ENCODE assay signal across 22 mouse cellular contexts in genomic region chr3:97308440-97308839, GRCm38 (mm10). TPM values are rescaled to one million over a fixed set of nuclear protein-coding genes. Genes with fewer than 3 reads are reported as not detected.
DNase-seq lines count a peak whose midpoint lies in the region; ATAC-seq and TF ChIP-seq lines count a peak whose summit lies in the region.
"Had no signal": no experiment of that assay in that cellular context is flagged by ENCODE, and none has a peak within 500 bp of the region (broad histone marks: within the 10 kb centered on the region; RNA-seq: fewer than 3 reads in every experiment).

No protein-coding gene starts in this region.

- H3K36me3 ChIP-seq in hindbrain, embryonic 12.5 days, result no peaks in the 10 kb centered on the region
- no peaks in the 10 kb centered on the region for H3K36me3 ChIP-seq in hindbrain, embryonic 11.5 days (ENCODE audit: control insufficient read depth, insufficient read depth, low read length)
- H3K36me3 ChIP-seq in forebrain, embryonic 16.5 days (ENCODE audit: control insufficient read depth, insufficient read depth), result no peaks in the 10 kb centered on the region
- H3K36me3 ChIP-seq in midbrain, postnatal 0 days (ENCODE audit: insufficient read depth, low read length), result no peaks in the 10 kb centered on the region
- H3K36me3 ChIP-seq: embryonic facial prominence, embryonic 13.5 days; heart, embryonic 15.5 days; limb, embryonic 12.5 days; lung, embryonic 15.5 days had no signal

- no peak overlapping the region for H3K9ac ChIP-seq in hindbrain, embryonic 12.5 days
- H3K9ac ChIP-seq in hindbrain, embryonic 11.5 days (ENCODE audit: low read depth, low read length), result no peak overlapping the region
- H3K9ac ChIP-seq in forebrain, embryonic 16.5 days (replicated peaks; ENCODE audit: low read depth, low read length), result 0 out of 2 replicates have a peak overlapping the region, but pooled peaks have one; percentile 22
- no peak overlapping the region for H3K9ac ChIP-seq in midbrain, postnatal 0 days (replicated peaks; ENCODE audit: low read length, poor library complexity, severe bottlenecking)
- H3K9ac ChIP-seq: embryonic facial prominence, embryonic 13.5 days; heart, embryonic 15.5 days; limb, embryonic 12.5 days; liver, embryonic 14.5 days; lung, embryonic 15.5 days had no signal

- no peak for TF ChIP-seq CTCF in midbrain, postnatal 0 days (IDR thresholded peaks at IDR 0.05)

- peak; percentile 35; the same call in 1 of the 2 replicates for ATAC-seq in hindbrain, embryonic 12.5 days (ENCODE audit: low FRiP score)
- no peak for ATAC-seq in hindbrain, embryonic 11.5 days (ENCODE audit: low FRiP score)
- ATAC-seq in forebrain, embryonic 16.5 days, result peak; percentile 81
- no peak for ATAC-seq in midbrain, postnatal 0 days (ENCODE audit: low FRiP score)
- ATAC-seq: intestine, embryonic 16.5 days had no signal

- 35% methylated on average over 2 of the region's 2 CpGs for WGBS in hindbrain, embryonic 12.5 days
- 67% methylated on average over 2 of the region's 2 CpGs for whole genome bisulfite sequencing in hindbrain, embryonic 11.5 days
- WGBS in forebrain, embryonic 16.5 days, result 17% methylated on average over 2 of the region's 2 CpGs
- 46% methylated on average over 2 of the region's 2 CpGs for WGBS in midbrain, postnatal 0 days

- H3K27ac ChIP-seq in hindbrain, embryonic 12.5 days, result no peak overlapping the region
- H3K27ac ChIP-seq in hindbrain, embryonic 11.5 days (ENCODE audit: low read depth, low read length), result no peak overlapping the region
- H3K27ac ChIP-seq in forebrain, embryonic 16.5 days (ENCODE audit: low read length), result peak overlapping the region; percentile 81
- no peak overlapping the region; the same call in 1 of the 2 replicates for H3K27ac ChIP-seq in midbrain, postnatal 0 days (ENCODE audit: low read depth, low read length)
- H3K27ac ChIP-seq: embryonic facial prominence, embryonic 13.5 days; heart, adult 2 months; heart, embryonic 15.5 days; limb, embryonic 12.5 days; liver, embryonic 14.5 days; lung, embryonic 15.5 days had no signal

- H3K4me1 ChIP-seq in hindbrain, embryonic 12.5 days, result peaks cover 33% of the 10 kb centered on the region
- no peaks in the 10 kb centered on the region for H3K4me1 ChIP-seq in hindbrain, embryonic 11.5 days (replicated peaks; ENCODE audit: control insufficient read depth, insufficient read depth, low read length)
- peaks cover 44% of the 10 kb centered on the region for H3K4me1 ChIP-seq in forebrain, embryonic 16.5 days (replicated peaks; ENCODE audit: control insufficient read depth, insufficient read depth, low read length)
- 0 out of 2 replicates have a peak, but pooled peaks cover 3% of the 10 kb centered on the region for H3K4me1 ChIP-seq in midbrain, postnatal 0 days (ENCODE audit: insufficient read depth, low read length)

- DNase-seq in hindbrain, embryonic 11.5 days (ENCODE audit: low spot score), result no peak
- DNase-seq in NIH3T3 (ENCODE audit: low read depth), result peak; percentile 24
- peak; percentile 54 for DNase-seq in midbrain, postnatal 0 days (ENCODE audit: low spot score)
- DNase-seq in testis, postnatal 10 days (ENCODE audit: low spot score), result no peak
- no peak for DNase-seq in cerebellum, postnatal 10 days
- DNase-seq: cerebellum, adult 9-11 months; gastrocnemius, postnatal 25 days; heart, adult 2 months; heart, postnatal 4 days; kidney, postnatal 10 days; lung, postnatal 4 days; right cerebral cortex, adult 18-20 months; thymus, postnatal 4 days had no signal

- 0 out of 2 replicates have a peak, but pooled peaks cover 9% of the 10 kb centered on the region for H3K9me3 ChIP-seq in hindbrain, embryonic 12.5 days (replicated peaks)
- no peaks in the 10 kb centered on the region for H3K9me3 ChIP-seq in hindbrain, embryonic 11.5 days (ENCODE audit: control insufficient read depth, low read length)
- H3K9me3 ChIP-seq in forebrain, embryonic 16.5 days (ENCODE audit: control insufficient read depth, low read length), result no peaks in the 10 kb centered on the region; the same call in 1 of the 2 replicates
- no peaks in the 10 kb centered on the region for H3K9me3 ChIP-seq in midbrain, postnatal 0 days (ENCODE audit: low read length)
- H3K9me3 ChIP-seq: heart, embryonic 15.5 days; lung, embryonic 15.5 days had no signal

- H3K4me2 ChIP-seq in hindbrain, embryonic 12.5 days (replicated peaks), result no peak overlapping the region
- no peak overlapping the region for H3K4me2 ChIP-seq in hindbrain, embryonic 11.5 days (replicated peaks; ENCODE audit: low read depth, low read length)
- H3K4me2 ChIP-seq in forebrain, embryonic 16.5 days (ENCODE audit: low read length), result peak overlapping the region; percentile 11; the same call in 1 of the 2 replicates
- no peak overlapping the region for H3K4me2 ChIP-seq in midbrain, postnatal 0 days (ENCODE audit: low read depth, low read length, poor library complexity, severe bottlenecking)
- H3K4me2 ChIP-seq: embryonic facial prominence, embryonic 13.5 days; heart, embryonic 15.5 days; lung, embryonic 15.5 days had no signal

- no peak overlapping the region for H3K4me3 ChIP-seq in hindbrain, embryonic 12.5 days
- H3K4me3 ChIP-seq in hindbrain, embryonic 11.5 days (ENCODE audit: low read depth, low read length), result no peak overlapping the region
- no peak overlapping the region for H3K4me3 ChIP-seq in forebrain, embryonic 16.5 days (replicated peaks; ENCODE audit: low read length)
- no peak overlapping the region for H3K4me3 ChIP-seq in midbrain, postnatal 0 days (ENCODE audit: low read depth, low read length)
- H3K4me3 ChIP-seq: embryonic facial prominence, embryonic 13.5 days; heart, adult 2 months; heart, embryonic 15.5 days; limb, embryonic 12.5 days; lung, embryonic 15.5 days had no signal

- H3K27me3 ChIP-seq in hindbrain, embryonic 12.5 days, result peaks cover 8% of the 10 kb centered on the region
- H3K27me3 ChIP-seq in hindbrain, embryonic 11.5 days (ENCODE audit: control insufficient read depth, insufficient read depth, low read length), result no peaks in the 10 kb centered on the region
- no peaks in the 10 kb centered on the region for H3K27me3 ChIP-seq in forebrain, embryonic 16.5 days (replicated peaks; ENCODE audit: control insufficient read depth, insufficient read depth, low read length)
- no peaks in the 10 kb centered on the region for H3K27me3 ChIP-seq in midbrain, postnatal 0 days (ENCODE audit: insufficient read depth, low read length)
- H3K27me3 ChIP-seq: CH12.LX; lung, embryonic 15.5 days had no signal

RNA-seq across cellular contexts. Expression of gene Bcl9, which starts 10.7 kb away (rescaled TPM):
- 72.8 and 82.3 TPM in 2 replicates for polyA plus RNA-seq in hindbrain, embryonic 12.5 days (2016; fragmentation: Nextera tagmentation; extraction: Ambion mirVana)
- 55.4 and 72.3 TPM in 2 replicates for polyA plus RNA-seq in hindbrain, embryonic 11.5 days (2014; fragmentation: Nextera tagmentation; extraction: Ambion mirVana)
- polyA plus RNA-seq in forebrain, embryonic 16.5 days (2015; fragmentation: Nextera tagmentation; extraction: Ambion mirVana), result 102 and 109 TPM in 2 replicates
- 32.2 and 39.6 TPM in 2 replicates for total RNA-seq in midbrain, postnatal 0 days (2014; rRNA removed)
- 58.9 and 61.3 TPM in 2 replicates for polyA plus RNA-seq in midbrain, postnatal 0 days (2015; fragmentation: Nextera tagmentation; extraction: Ambion mirVana)

Comparison
In these comparisons a context has a peak if more than half of its experiments do, and no peak if none do; other contexts are left out.
1. ATAC-seq: peak in hindbrain, embryonic 12.5 days (single experiment) and forebrain, embryonic 16.5 days (single experiment); none in hindbrain, embryonic 11.5 days (single experiment) and midbrain, postnatal 0 days (single experiment).
2. DNase-seq: peak in NIH3T3 (single experiment) and midbrain, postnatal 0 days (single experiment); none in hindbrain, embryonic 11.5 days (single experiment), testis, postnatal 10 days (single experiment) and cerebellum, postnatal 10 days (0 of 2).